Mouse (Mus musculus): ENCODE data around the gene Fam122a.

The Fam122a gene

DNA sequence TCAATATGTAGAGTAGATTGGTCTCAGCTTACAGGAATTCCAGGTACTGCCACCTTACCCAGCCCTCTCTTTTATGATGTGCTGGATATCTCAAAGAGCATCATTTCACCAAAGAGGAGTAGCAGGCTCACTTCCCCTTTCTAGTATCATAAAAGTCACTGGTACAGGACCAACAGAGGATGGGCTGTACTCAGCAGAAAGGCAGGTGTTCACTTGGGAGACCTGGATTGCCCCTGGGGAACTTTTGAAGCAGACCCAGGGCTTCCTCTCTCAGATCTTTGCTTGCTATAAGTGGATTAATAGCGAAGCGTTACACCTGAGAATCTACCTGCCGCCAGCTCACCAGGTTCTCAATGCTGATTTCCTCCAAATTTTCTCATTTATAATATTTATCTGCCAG is 49.1 kb downstream of the Fam122a start:
- CTCF ChIA-PET: no interaction called here

DNA sequence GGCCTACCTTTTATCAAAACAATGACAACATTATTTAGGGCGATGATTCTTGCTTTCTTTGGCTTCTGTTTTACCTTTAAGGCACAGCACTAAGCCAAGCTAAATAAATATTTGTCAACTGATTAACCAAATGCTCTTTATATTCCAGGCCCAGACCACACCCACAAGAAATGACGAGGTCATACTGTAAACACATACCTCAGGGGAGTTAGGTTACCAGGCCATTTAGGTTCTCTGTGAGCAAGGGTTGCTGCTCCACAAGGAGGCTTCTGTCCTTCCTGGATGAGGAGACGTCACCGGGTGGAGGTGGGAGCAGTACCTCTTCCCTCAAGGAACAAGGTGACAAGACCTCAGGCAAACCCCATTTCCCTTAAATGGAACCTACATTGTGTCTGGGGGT is 49.9 kb downstream of the Fam122a start:
- CTCF ChIA-PET: no interaction called here

DNA sequence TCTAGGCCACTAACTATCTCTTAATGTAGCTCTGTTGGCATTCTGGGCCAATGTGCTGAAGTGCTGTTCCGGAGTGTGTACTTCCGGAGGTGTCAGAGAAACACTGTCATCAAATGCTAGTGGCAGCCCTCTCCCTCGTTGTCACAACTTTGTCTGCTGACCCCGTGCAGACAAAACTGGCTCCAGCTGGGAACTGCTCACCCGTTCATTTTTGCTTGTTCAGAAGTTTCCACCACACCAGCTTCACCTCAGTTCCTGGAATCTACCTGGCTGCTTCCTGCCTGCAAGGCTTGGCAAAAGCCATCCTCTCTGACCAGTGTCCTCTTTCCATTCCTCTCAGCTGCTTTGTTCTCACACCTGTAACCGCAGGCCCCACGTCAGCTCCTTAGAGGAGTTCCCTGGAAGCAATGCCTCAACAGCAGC is 50.4 kb downstream of the Fam122a start:
- CTCF ChIA-PET: no interaction called here
